Mouse (Mus musculus): ENCODE data around the gene Hoxd4. TPM values are rescaled to one million over a fixed set of nuclear protein-coding genes. Genes with fewer than 3 reads are reported as not detected.
A peak's percentile ranks its signal among the peaks of the same experiment; 100 is the strongest.

Gene Hoxd4
- polyA plus RNA-seq, 1 experiment from 2014 or later, result 4.4 TPM

DNA sequence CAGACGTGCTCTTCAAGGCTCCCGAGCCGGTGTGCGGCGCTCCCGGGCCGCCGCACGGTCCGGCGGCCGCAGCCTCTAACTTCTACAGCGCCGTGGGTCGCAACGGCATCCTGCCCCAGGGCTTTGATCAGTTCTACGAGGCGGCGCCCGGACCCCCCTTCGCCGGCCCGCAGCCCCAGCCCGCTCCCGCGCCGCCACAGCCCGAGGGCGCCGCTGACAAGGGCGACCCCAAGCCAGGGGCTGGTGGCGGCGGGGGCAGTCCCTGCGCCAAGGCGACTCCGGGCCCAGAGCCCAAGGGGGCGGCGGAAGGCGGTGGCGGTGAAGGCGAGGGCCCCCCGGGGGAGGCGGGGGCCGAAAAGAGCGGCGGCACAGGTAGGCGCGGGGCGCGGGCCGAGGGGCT, 28.9 kb upstream of the Hoxd4 start:
- DNase-seq (ENCODE audit: low spot score) (no peak), ATAC-seq (replicated peaks; ENCODE audit: low FRiP score, low read depth) (no peak)
- H3K4me3 ChIP-seq (replicated peaks; ENCODE audit: low read depth, low read length), result peak overlapping the region; percentile 82
- no peaks in the 10 kb centered on the region; the same call in 1 of the 2 replicates for H3K4me1 ChIP-seq (replicated peaks; ENCODE audit: insufficient read depth, low read length)
- 1% methylated on average over 30 of the region's 51 CpGs for WGBS
- peak overlapping the region; percentile 76 for H3K4me2 ChIP-seq (ENCODE audit: low read length)
- peaks cover 5% of the 10 kb centered on the region; the same call in 1 of the 2 replicates for H3K27me3 ChIP-seq (ENCODE audit: insufficient read depth, low read length)
- no peak for TF ChIP-seq CTCF (IDR thresholded peaks at IDR 0.05; ENCODE audit: low read depth)
- H3K9me3 ChIP-seq (replicated peaks; ENCODE audit: low read length), result no peaks in the 10 kb centered on the region
- H3K27ac ChIP-seq, result peak overlapping the region; percentile 96
- H3K9ac ChIP-seq (ENCODE audit: low read depth, low read length), result peak overlapping the region; percentile 98
- H3K36me3 ChIP-seq (ENCODE audit: insufficient read depth, low read length), result 0 out of 2 replicates have a peak, but pooled peaks cover 5% of the 10 kb centered on the region

GRCm38 (mm10) chr2:74683471-74683951, 28.2 kb upstream of the Hoxd4 start:
- peaks cover 5% of the 10 kb centered on the region; the same call in 1 of the 2 replicates for H3K27me3 ChIP-seq (ENCODE audit: insufficient read depth, low read length)
- peak; percentile 47 for ATAC-seq (replicated peaks; ENCODE audit: low FRiP score, low read depth)
- H3K4me3 ChIP-seq (replicated peaks; ENCODE audit: low read depth, low read length), result peak overlapping the region; percentile 82
- peak overlapping the region; percentile 96 for H3K27ac ChIP-seq
- H3K4me1 ChIP-seq (replicated peaks; ENCODE audit: insufficient read depth, low read length), result no peaks in the 10 kb centered on the region; the same call in 1 of the 2 replicates
- under 1% methylated on average over 18 of the region's 18 CpGs for WGBS
- no peak for DNase-seq (ENCODE audit: low spot score)
- H3K4me2 ChIP-seq (ENCODE audit: low read length), result peak overlapping the region; percentile 76
- H3K9me3 ChIP-seq (replicated peaks; ENCODE audit: low read length), result no peaks in the 10 kb centered on the region
- H3K36me3 ChIP-seq (ENCODE audit: insufficient read depth, low read length), result 0 out of 2 replicates have a peak, but pooled peaks cover 5% of the 10 kb centered on the region
- TF ChIP-seq CTCF (IDR thresholded peaks at IDR 0.05; ENCODE audit: low read depth), result no peak
- peak overlapping the region; percentile 98 for H3K9ac ChIP-seq (ENCODE audit: low read depth, low read length)

DNA sequence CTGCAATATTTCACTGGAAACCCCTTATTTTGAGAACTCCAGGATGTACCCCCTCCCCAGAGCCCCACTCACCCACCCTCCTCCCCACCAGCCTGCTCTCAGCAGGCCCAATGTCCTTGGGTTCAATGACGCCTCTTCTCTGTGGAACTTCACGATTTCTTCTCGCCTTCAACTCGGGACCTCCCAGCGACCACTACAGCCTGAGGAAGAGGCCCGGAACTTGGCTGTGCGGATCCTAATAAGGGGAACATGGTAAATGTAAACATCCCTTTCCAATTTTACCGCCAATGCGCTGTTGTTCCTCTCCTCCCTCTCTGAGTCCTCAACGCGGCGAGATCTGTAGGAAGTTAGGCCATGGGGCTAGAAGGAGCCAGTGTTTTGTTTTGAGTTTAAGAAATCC, 27.6 kb upstream of the Hoxd4 start:
- peaks cover 5% of the 10 kb centered on the region; the same call in 1 of the 2 replicates for H3K27me3 ChIP-seq (ENCODE audit: insufficient read depth, low read length)

GRCm38 (mm10) chr2:74685059-74685603, 26.6 kb upstream of the Hoxd4 start:
- ATAC-seq (replicated peaks; ENCODE audit: low FRiP score, low read depth) (no peak), DNase-seq (ENCODE audit: low spot score) (no peak)
- Histone ChIP-seq H3K9me3 (replicated peaks; ENCODE audit: low read length) (no peaks in the 10 kb centered on the region), H3K4me3 (replicated peaks; ENCODE audit: low read depth, low read length) (peak overlapping the region; percentile 82), H3K27ac (peak overlapping the region; percentile 96; the same call in 1 of the 2 replicates), H3K36me3 (ENCODE audit: insufficient read depth, low read length) (0 out of 2 replicates have a peak, but pooled peaks cover 5% of the 10 kb centered on the region), H3K4me2 (ENCODE audit: low read length) (peak overlapping the region; percentile 76), H3K4me1 (replicated peaks; ENCODE audit: insufficient read depth, low read length) (no peaks in the 10 kb centered on the region; the same call in 1 of the 2 replicates), H3K9ac (ENCODE audit: low read depth, low read length) (peak overlapping the region; percentile 98), H3K27me3 (ENCODE audit: insufficient read depth, low read length) (peaks cover 5% of the 10 kb centered on the region; the same call in 1 of the 2 replicates)
- WGBS, result 21% methylated on average over 4 of the region's 4 CpGs
- TF ChIP-seq CTCF (IDR thresholded peaks at IDR 0.05; ENCODE audit: low read depth), result no peak

More for the DNA sequence above, 27.6 kb upstream of the Hoxd4 start:
- WGBS, result 8% methylated on average over 12 of the region's 12 CpGs
- H3K4me2 ChIP-seq (ENCODE audit: low read length), result peak overlapping the region; percentile 76
- peak overlapping the region; percentile 98 for H3K9ac ChIP-seq (ENCODE audit: low read depth, low read length)
- peak overlapping the region; percentile 82 for H3K4me3 ChIP-seq (replicated peaks; ENCODE audit: low read depth, low read length)
- H3K9me3 ChIP-seq (replicated peaks; ENCODE audit: low read length), result no peaks in the 10 kb centered on the region
- ATAC-seq (replicated peaks; ENCODE audit: low FRiP score, low read depth), result no peak
- H3K4me1 ChIP-seq (replicated peaks; ENCODE audit: insufficient read depth, low read length), result no peaks in the 10 kb centered on the region; the same call in 1 of the 2 replicates
- no peak for TF ChIP-seq CTCF (IDR thresholded peaks at IDR 0.05; ENCODE audit: low read depth)
- DNase-seq (ENCODE audit: low spot score), result no peak
- H3K27ac ChIP-seq, result peak overlapping the region; percentile 96
- H3K36me3 ChIP-seq (ENCODE audit: insufficient read depth, low read length), result 0 out of 2 replicates have a peak, but pooled peaks cover 5% of the 10 kb centered on the region

- ATAC-seq (replicated peaks; ENCODE audit: low FRiP score, low read depth) (no peak), DNase-seq (ENCODE audit: low spot score) (peak; percentile 97)
- Histone ChIP-seq H3K4me1 (replicated peaks; ENCODE audit: insufficient read depth, low read length) (no peaks in the 10 kb centered on the region), H3K9me3 (replicated peaks; ENCODE audit: low read length) (no peaks in the 10 kb centered on the region), H3K9ac (ENCODE audit: low read depth, low read length) (peak overlapping the region; percentile 86), H3K36me3 (ENCODE audit: insufficient read depth, low read length) (0 out of 2 replicates have a peak, but pooled peaks cover 5% of the 10 kb centered on the region), H3K4me2 (ENCODE audit: low read length) (peak overlapping the region; percentile 90), H3K27me3 (ENCODE audit: insufficient read depth, low read length) (no peaks in the 10 kb centered on the region), H3K4me3 (replicated peaks; ENCODE audit: low read depth, low read length) (peak overlapping the region; percentile 82), H3K27ac (peak overlapping the region; percentile 94)
- TF ChIP-seq CTCF (IDR thresholded peaks at IDR 0.05; ENCODE audit: low read depth), result peak; percentile 85
- WGBS, result 4% methylated on average over 17 of the region's 17 CpGs
Observed at GRCm38 (mm10) chr2:74686301-74686987, 25.3 kb upstream of the Hoxd4 start.

DNA sequence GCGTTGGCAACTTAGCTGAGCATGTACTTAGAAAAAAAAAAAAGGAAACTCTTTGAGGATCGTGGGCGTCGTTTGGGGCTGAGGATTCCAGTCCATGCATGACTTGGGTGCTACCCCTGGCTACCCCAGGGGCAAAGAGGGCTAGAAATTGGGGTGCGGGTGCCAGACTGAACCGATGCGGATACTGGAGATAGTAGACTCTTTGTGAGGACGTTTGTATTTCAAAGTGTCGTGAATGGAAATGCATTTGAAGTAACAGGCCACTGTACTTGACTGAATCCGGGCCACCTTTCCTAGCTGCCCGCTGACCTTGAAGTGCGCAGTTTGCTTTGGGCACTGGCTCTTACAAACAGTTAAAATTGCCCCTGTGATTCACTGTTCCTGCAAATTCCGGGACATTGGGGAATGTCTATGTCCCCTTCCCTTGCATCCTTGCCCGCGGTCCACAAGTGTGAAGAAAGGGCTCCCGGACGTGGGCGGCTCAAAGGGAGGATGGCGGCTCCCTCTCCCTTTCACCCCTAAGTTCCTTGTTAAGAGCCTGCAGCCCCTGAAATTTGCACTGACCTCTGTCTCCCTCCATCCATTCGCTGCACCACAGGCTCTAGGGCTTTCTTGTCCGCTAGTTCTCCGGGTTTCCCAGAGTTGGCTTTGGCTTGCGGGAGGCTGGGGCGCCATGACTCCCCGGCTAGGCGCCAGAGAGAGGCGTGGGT, 24.6 kb upstream of the Hoxd4 start:
- H3K36me3 ChIP-seq (ENCODE audit: insufficient read depth, low read length), result 0 out of 2 replicates have a peak, but pooled peaks cover 5% of the 10 kb centered on the region
- peak overlapping the region; percentile 94 for H3K27ac ChIP-seq
- no peaks in the 10 kb centered on the region for H3K27me3 ChIP-seq (ENCODE audit: insufficient read depth, low read length)
- H3K9ac ChIP-seq (ENCODE audit: low read depth, low read length), result peak overlapping the region; percentile 86
- no peaks in the 10 kb centered on the region for H3K9me3 ChIP-seq (replicated peaks; ENCODE audit: low read length)
- WGBS, result 2% methylated on average over 27 of the region's 27 CpGs
- H3K4me2 ChIP-seq (ENCODE audit: low read length), result peak overlapping the region; percentile 90
- DNase-seq (ENCODE audit: low spot score) (no peak), ATAC-seq (replicated peaks; ENCODE audit: low FRiP score, low read depth) (no peak)
- TF ChIP-seq CTCF (IDR thresholded peaks at IDR 0.05; ENCODE audit: low read depth), result no peak
- H3K4me1 ChIP-seq (replicated peaks; ENCODE audit: insufficient read depth, low read length), result 0 out of 2 replicates have a peak, but pooled peaks cover 1% of the 10 kb centered on the region
- H3K4me3 ChIP-seq (replicated peaks; ENCODE audit: low read depth, low read length), result peak overlapping the region; percentile 82
